Mouse (Mus musculus): ENCODE results near the gene Dis3l2.

- TF ChIP-seq TAL1 (IDR thresholded peaks at IDR 0.05; ENCODE audit: low read length), result no peak
- no peak for TF ChIP-seq GATA1 (IDR thresholded peaks at IDR 0.05; ENCODE audit: low read length)
These were observed 325.2 kb downstream of the Dis3l2 start for GRCm38 (mm10) chr1:87028786-87029185.
